Mouse (Mus musculus) cortical plate, adult 2 months (tissue): ENCODE data around the gene Gdf7.

Source experiments
- CTCF ChIP-seq: fragments of 200-500 bp; IDR thresholded peaks from 2 replicates; pipeline ENCODE4 v1.5.1; 2011; ENCODE audit warnings: mild to moderate bottlenecking, control low read depth, low read length; ENCODE audit not compliant: insufficient read depth; ENCODE audit errors: extremely low read depth
- POLR2A ChIP-seq: fragments of 200-500 bp; IDR thresholded peaks from 2 replicates; pipeline ENCODE4 v1.6.1; 2011; ENCODE audit warnings: mild to moderate bottlenecking, low read length, control low read depth; ENCODE audit not compliant: insufficient read depth; ENCODE audit errors: extremely low read depth

- TF ChIP-seq CTCF (no peak), POLR2A (no peak)
Measured at GRCm38 (mm10) chr12:8338491-8338890, 36.7 kb upstream of the Gdf7 start.
